In the genomic region with DNA sequence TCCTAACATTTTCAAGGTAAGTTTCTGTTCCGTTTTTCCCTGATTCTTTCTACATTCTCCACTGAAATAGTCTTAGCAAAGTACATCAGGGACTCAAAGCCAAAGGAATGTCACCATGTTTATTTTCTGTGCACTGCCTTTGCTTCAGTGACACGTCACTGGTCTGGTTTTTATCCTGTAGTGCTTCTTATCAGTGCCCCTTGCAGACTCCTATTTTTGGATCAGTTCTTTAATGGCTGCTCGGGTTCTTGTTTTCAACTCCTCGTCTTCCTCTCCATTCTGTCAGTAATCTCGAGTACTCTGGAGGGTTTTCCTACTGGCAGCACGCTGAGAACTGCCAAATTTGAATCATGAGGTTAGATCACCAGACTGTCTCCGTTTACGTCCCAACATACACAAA, we compare ENCODE assay signal across 22 mouse cellular contexts.
DNase-seq lines count a peak whose midpoint lies in the region; ATAC-seq lines count a peak whose summit lies in the region.
"Had no signal": no experiment of that assay in that cellular context is flagged by ENCODE, and none has a peak within 500 bp of the region (broad histone marks: within the 10 kb centered on the region; RNA-seq: fewer than 3 reads in every experiment).

No protein-coding gene starts in this region.

- H3K4me2 ChIP-seq in liver, embryonic 12.5 days = peak overlapping the region; percentile 28
- peak overlapping the region; percentile 44 for H3K4me2 ChIP-seq in heart, embryonic 15.5 days
- H3K4me2 ChIP-seq: embryonic facial prominence, embryonic 13.5 days had no signal

- no peak for ATAC-seq in liver, embryonic 12.5 days
- peak; percentile 90 for ATAC-seq in heart, embryonic 15.5 days (replicated peaks; ENCODE audit: insufficient number of reproducible peaks, insufficient read depth, low FRiP score, low read depth)
- ATAC-seq: activated CD4-positive, CD25-positive, alpha-beta regulatory T cell, adult 4 months; hindbrain, postnatal 0 days had no signal

- H3K9ac ChIP-seq in liver, embryonic 12.5 days = no peak overlapping the region
- no peak overlapping the region for H3K9ac ChIP-seq in heart, embryonic 15.5 days
- H3K9ac ChIP-seq: embryonic facial prominence, embryonic 13.5 days had no signal

- H3K4me1 ChIP-seq in liver, embryonic 12.5 days = peaks cover 11% of the 10 kb centered on the region; the same call in 1 of the 2 replicates
- H3K4me1 ChIP-seq in heart, embryonic 15.5 days (replicated peaks) = peaks cover 14% of the 10 kb centered on the region
- H3K4me1 ChIP-seq: hindbrain, embryonic 10.5 days had no signal

- WGBS in liver, embryonic 12.5 days (ENCODE audit: insufficient replicate concordance) = 28% methylated on average over 8 of the region's 8 CpGs
- WGBS in heart, embryonic 15.5 days = 11% methylated on average over 8 of the region's 8 CpGs

- no peak overlapping the region for H3K4me3 ChIP-seq in liver, embryonic 12.5 days
- H3K4me3 ChIP-seq in heart, embryonic 15.5 days = no peak overlapping the region
- H3K4me3 ChIP-seq: embryonic facial prominence, embryonic 13.5 days; hindbrain, embryonic 10.5 days; midbrain, embryonic 10.5 days had no signal

- H3K9me3 ChIP-seq in liver, embryonic 12.5 days (replicated peaks) = no peaks in the 10 kb centered on the region
- H3K9me3 ChIP-seq in heart, embryonic 15.5 days (replicated peaks) = no peaks in the 10 kb centered on the region
- H3K9me3 ChIP-seq: embryonic facial prominence, embryonic 13.5 days; G1E; hindbrain, embryonic 10.5 days; midbrain, embryonic 10.5 days had no signal

- H3K27me3 ChIP-seq in liver, embryonic 12.5 days (replicated peaks) = no peaks in the 10 kb centered on the region
- no peaks in the 10 kb centered on the region for H3K27me3 ChIP-seq in heart, embryonic 15.5 days
- H3K27me3 ChIP-seq: embryonic facial prominence, embryonic 13.5 days had no signal

- no peaks in the 10 kb centered on the region for H3K36me3 ChIP-seq in liver, embryonic 12.5 days
- no peaks in the 10 kb centered on the region for H3K36me3 ChIP-seq in heart, embryonic 15.5 days
- H3K36me3 ChIP-seq: embryonic facial prominence, embryonic 13.5 days; G1E; hindbrain, embryonic 10.5 days; midbrain, embryonic 10.5 days had no signal

- no peak for DNase-seq in liver
- DNase-seq in heart, adult 8-10 months (ENCODE audit: low spot score) = peak; percentile 40
- DNase-seq in lung, postnatal 36 days = peak; percentile 8
- DNase-seq in thymus, postnatal 36 days = no peak
- DNase-seq in adrenal gland, postnatal 10 days = no peak
- DNase-seq: adrenal gland, postnatal 25 days; cerebellum, adult 11-12 months; cerebellum, postnatal 14 days; gastrocnemius, postnatal 36 days; kidney, adult 18-20 months; kidney, postnatal 10 days; right cerebral cortex, postnatal 25 days had no signal

- no peak overlapping the region for H3K27ac ChIP-seq in liver, embryonic 12.5 days
- peak overlapping the region; percentile 92 for H3K27ac ChIP-seq in heart, embryonic 15.5 days
- H3K27ac ChIP-seq: embryonic facial prominence, embryonic 13.5 days; hindbrain, embryonic 10.5 days; hindbrain, postnatal 0 days; macrophage; midbrain, embryonic 10.5 days; stomach, postnatal 0 days had no signal

Comparison
In these comparisons a context has a peak if more than half of its experiments do, and no peak if none do; other contexts are left out.
1. DNase-seq: peak in heart, adult 8-10 months (single experiment) and lung, postnatal 36 days (single experiment); none in liver (single experiment), thymus, postnatal 36 days (0 of 2) and adrenal gland, postnatal 10 days (single experiment).